Mouse (Mus musculus): ENCODE results near the gene Lemd1. TPM values are rescaled to one million over a fixed set of nuclear protein-coding genes. Genes with fewer than 3 reads are reported as not detected.
A peak's percentile ranks its signal among the peaks of the same experiment; 100 is the strongest.

Gene Lemd1
- polyA plus RNA-seq, 1 experiment from 2014 or later = 1.8 TPM

- ATAC-seq (ENCODE audit: low read depth) = peak; percentile 29; the same call in 1 of the 2 replicates
- 1% methylated on average over 28 of the region's 28 CpGs for WGBS
- Histone ChIP-seq H3K36me3 (ENCODE audit: control insufficient read depth, insufficient read depth, low read length) (no peaks in the 10 kb centered on the region), H3K4me1 (replicated peaks; ENCODE audit: control insufficient read depth, insufficient read depth, low read length) (peaks cover 27% of the 10 kb centered on the region), H3K27ac (ENCODE audit: low read length) (no peak within 1 kb of the TSS), H3K4me3 (ENCODE audit: low read length) (peak within 1 kb of the TSS; percentile 61), H3K27me3 (ENCODE audit: control insufficient read depth, insufficient read depth, low read depth, low read length) (peaks cover 8% of the 10 kb centered on the region; the same call in 1 of the 2 replicates), H3K9me3 (ENCODE audit: control insufficient read depth, low read length) (no peaks in the 10 kb centered on the region), H3K4me2 (ENCODE audit: low read depth, low read length) (peak within 1 kb of the TSS; percentile 99), H3K9ac (ENCODE audit: low read length) (peak within 1 kb of the TSS; percentile 74)
Observed at GRCm38 (mm10) chr1:132298425-132298800, 107.2 kb downstream of the Lemd1 start, which contains the start of gene Klhdc8a. TSS of gene Klhdc8a (plus strand) at chr1:132298626.

GRCm38 (mm10) chr1:132298801-132299464 is 107.7 kb downstream of the Lemd1 start:
- Histone ChIP-seq H3K9ac (ENCODE audit: low read length) (peak overlapping the region; percentile 74), H3K27ac (ENCODE audit: low read length) (no peak overlapping the region), H3K36me3 (ENCODE audit: control insufficient read depth, insufficient read depth, low read length) (no peaks in the 10 kb centered on the region), H3K4me3 (ENCODE audit: low read length) (peak overlapping the region; percentile 61), H3K9me3 (ENCODE audit: control insufficient read depth, low read length) (no peaks in the 10 kb centered on the region), H3K4me1 (replicated peaks; ENCODE audit: control insufficient read depth, insufficient read depth, low read length) (peaks cover 27% of the 10 kb centered on the region), H3K4me2 (ENCODE audit: low read depth, low read length) (peak overlapping the region; percentile 99), H3K27me3 (ENCODE audit: control insufficient read depth, insufficient read depth, low read depth, low read length) (peaks cover 8% of the 10 kb centered on the region; the same call in 1 of the 2 replicates)
- ATAC-seq (ENCODE audit: low read depth) = peak; percentile 45
- 2% methylated on average over 56 of the region's 71 CpGs for WGBS

- peaks cover 27% of the 10 kb centered on the region for H3K4me1 ChIP-seq (replicated peaks; ENCODE audit: control insufficient read depth, insufficient read depth, low read length)
- WGBS = 80% methylated on average over 5 of the region's 5 CpGs
- H3K9ac ChIP-seq (ENCODE audit: low read length) = no peak overlapping the region
- no peaks in the 10 kb centered on the region for H3K9me3 ChIP-seq (ENCODE audit: control insufficient read depth, low read length)
- no peak overlapping the region for H3K4me3 ChIP-seq (ENCODE audit: low read length)
- H3K27me3 ChIP-seq (ENCODE audit: control insufficient read depth, insufficient read depth, low read depth, low read length) = peaks cover 8% of the 10 kb centered on the region; the same call in 1 of the 2 replicates
- peak overlapping the region; percentile 99; the same call in 1 of the 2 replicates for H3K4me2 ChIP-seq (ENCODE audit: low read depth, low read length)
- no peak for ATAC-seq (ENCODE audit: low read depth)
- no peak overlapping the region for H3K27ac ChIP-seq (ENCODE audit: low read length)
- no peaks in the 10 kb centered on the region for H3K36me3 ChIP-seq (ENCODE audit: control insufficient read depth, insufficient read depth, low read length)
Observed at GRCm38 (mm10) chr1:132299744-132300143, 108.5 kb downstream of the Lemd1 start.

- ATAC-seq (ENCODE audit: low read depth) = no peak
- Histone ChIP-seq H3K27ac (ENCODE audit: low read length) (no peak overlapping the region), H3K9ac (ENCODE audit: low read length) (no peak overlapping the region; the same call in 1 of the 2 replicates), H3K27me3 (ENCODE audit: control insufficient read depth, insufficient read depth, low read depth, low read length) (peaks cover 8% of the 10 kb centered on the region; the same call in 1 of the 2 replicates), H3K36me3 (ENCODE audit: control insufficient read depth, insufficient read depth, low read length) (no peaks in the 10 kb centered on the region), H3K9me3 (ENCODE audit: control insufficient read depth, low read length) (no peaks in the 10 kb centered on the region), H3K4me3 (ENCODE audit: low read length) (no peak overlapping the region), H3K4me2 (ENCODE audit: low read depth, low read length) (no peak overlapping the region), H3K4me1 (replicated peaks; ENCODE audit: control insufficient read depth, insufficient read depth, low read length) (peaks cover 17% of the 10 kb centered on the region)
- 92% methylated on average over 5 of the region's 5 CpGs for WGBS
Observed at GRCm38 (mm10) chr1:132301242-132301641, 110.0 kb downstream of the Lemd1 start.

- Histone ChIP-seq H3K9ac (ENCODE audit: low read length) (no peak overlapping the region), H3K4me2 (ENCODE audit: low read depth, low read length) (no peak overlapping the region), H3K27me3 (ENCODE audit: control insufficient read depth, insufficient read depth, low read depth, low read length) (peaks cover 8% of the 10 kb centered on the region; the same call in 1 of the 2 replicates), H3K27ac (ENCODE audit: low read length) (no peak overlapping the region), H3K36me3 (ENCODE audit: control insufficient read depth, insufficient read depth, low read length) (no peaks in the 10 kb centered on the region), H3K4me1 (replicated peaks; ENCODE audit: control insufficient read depth, insufficient read depth, low read length) (peaks cover 13% of the 10 kb centered on the region), H3K4me3 (ENCODE audit: low read length) (no peak overlapping the region), H3K9me3 (ENCODE audit: control insufficient read depth, low read length) (no peaks in the 10 kb centered on the region)
- 78% methylated on average over 9 of the region's 9 CpGs for WGBS
- no peak for ATAC-seq (ENCODE audit: low read depth)
Observed at GRCm38 (mm10) chr1:132302341-132302866, 111.2 kb downstream of the Lemd1 start.

GRCm38 (mm10) chr1:132304618-132305214 is 113.5 kb downstream of the Lemd1 start:
- no peak overlapping the region for H3K4me2 ChIP-seq (ENCODE audit: low read depth, low read length)
- ATAC-seq (ENCODE audit: low read depth) = no peak
- WGBS = 35% methylated on average over 9 of the region's 9 CpGs
- peaks cover 2% of the 10 kb centered on the region; the same call in 1 of the 2 replicates for H3K27me3 ChIP-seq (ENCODE audit: control insufficient read depth, insufficient read depth, low read depth, low read length)
- H3K4me1 ChIP-seq (replicated peaks; ENCODE audit: control insufficient read depth, insufficient read depth, low read length) = no peaks in the 10 kb centered on the region; the same call in 1 of the 2 replicates
- H3K4me3 ChIP-seq (ENCODE audit: low read length) = no peak overlapping the region
- no peak overlapping the region for H3K27ac ChIP-seq (ENCODE audit: low read length)
- H3K36me3 ChIP-seq (ENCODE audit: control insufficient read depth, insufficient read depth, low read length) = no peaks in the 10 kb centered on the region
- no peaks in the 10 kb centered on the region for H3K9me3 ChIP-seq (ENCODE audit: control insufficient read depth, low read length)
- H3K9ac ChIP-seq (ENCODE audit: low read length) = no peak overlapping the region

- H3K27ac ChIP-seq (ENCODE audit: low read length) = no peak overlapping the region
- no peaks in the 10 kb centered on the region for H3K36me3 ChIP-seq (ENCODE audit: control insufficient read depth, insufficient read depth, low read length)
- H3K9ac ChIP-seq (ENCODE audit: low read length) = no peak overlapping the region
- 25% methylated on average over 4 of the region's 4 CpGs for WGBS
- H3K4me3 ChIP-seq (ENCODE audit: low read length) = no peak overlapping the region
- H3K4me1 ChIP-seq (replicated peaks; ENCODE audit: control insufficient read depth, insufficient read depth, low read length) = no peaks in the 10 kb centered on the region; the same call in 1 of the 2 replicates
- H3K9me3 ChIP-seq (ENCODE audit: control insufficient read depth, low read length) = no peaks in the 10 kb centered on the region
- H3K27me3 ChIP-seq (ENCODE audit: control insufficient read depth, insufficient read depth, low read depth, low read length) = no peaks in the 10 kb centered on the region; the same call in 1 of the 2 replicates
- no peak for ATAC-seq (ENCODE audit: low read depth)
- H3K4me2 ChIP-seq (ENCODE audit: low read depth, low read length) = no peak overlapping the region
Observed at GRCm38 (mm10) chr1:132306160-132306559, 114.9 kb downstream of the Lemd1 start.

- Histone ChIP-seq H3K36me3 (ENCODE audit: control insufficient read depth, insufficient read depth, low read length) (no peaks in the 10 kb centered on the region), H3K9ac (ENCODE audit: low read length) (no peak overlapping the region), H3K27ac (ENCODE audit: low read length) (no peak overlapping the region), H3K4me3 (ENCODE audit: low read length) (no peak overlapping the region), H3K4me1 (replicated peaks; ENCODE audit: control insufficient read depth, insufficient read depth, low read length) (peaks cover 1% of the 10 kb centered on the region), H3K27me3 (ENCODE audit: control insufficient read depth, insufficient read depth, low read depth, low read length) (no peaks in the 10 kb centered on the region; the same call in 1 of the 2 replicates), H3K4me2 (ENCODE audit: low read depth, low read length) (no peak overlapping the region), H3K9me3 (ENCODE audit: control insufficient read depth, low read length) (no peaks in the 10 kb centered on the region)
- no peak for ATAC-seq (ENCODE audit: low read depth)
- 18% methylated on average over 4 of the region's 4 CpGs for WGBS
Observed at GRCm38 (mm10) chr1:132306808-132307207, 115.6 kb downstream of the Lemd1 start.

GRCm38 (mm10) chr1:132307962-132308361 is 116.7 kb downstream of the Lemd1 start:
- H3K4me2 ChIP-seq (ENCODE audit: low read depth, low read length) = no peak overlapping the region
- H3K27ac ChIP-seq (ENCODE audit: low read length) = no peak overlapping the region
- H3K27me3 ChIP-seq (ENCODE audit: control insufficient read depth, insufficient read depth, low read depth, low read length) = no peaks in the 10 kb centered on the region; the same call in 1 of the 2 replicates
- no peak overlapping the region for H3K4me3 ChIP-seq (ENCODE audit: low read length)
- no peak overlapping the region for H3K9ac ChIP-seq (ENCODE audit: low read length)
- no peaks in the 10 kb centered on the region for H3K9me3 ChIP-seq (ENCODE audit: control insufficient read depth, low read length)
- H3K4me1 ChIP-seq (replicated peaks; ENCODE audit: control insufficient read depth, insufficient read depth, low read length) = peaks cover 6% of the 10 kb centered on the region
- no peak for ATAC-seq (ENCODE audit: low read depth)
- no peaks in the 10 kb centered on the region for H3K36me3 ChIP-seq (ENCODE audit: control insufficient read depth, insufficient read depth, low read length)
- WGBS = 77% methylated on average over 6 of the region's 6 CpGs
